Mouse (Mus musculus) CH12.LX (cell line): ENCODE measurements around the gene Dkk3. TPM values are rescaled to one million over a fixed set of nuclear protein-coding genes. Genes with fewer than 3 reads are reported as not detected.
A peak's percentile ranks its signal among the peaks of the same experiment; 100 is the strongest.

Experiments used
- DNase-seq: peaks from one replicate; pipeline ENCODE4 v3.0.0-alpha.2; 2013; ENCODE audit errors: extremely low read depth
- H3K27ac ChIP-seq: 2 replicates; pipeline ENCODE4 v1.5.1; 2012; ENCODE audit warnings: low read depth, mild to moderate bottlenecking, control low read depth, moderate library complexity; ENCODE audit not compliant: insufficient read depth
- H3K27me3 ChIP-seq: replicated peaks from 2 replicates; pipeline ENCODE3; 2012; ENCODE audit warnings: inconsistent platforms
- H3K36me3 ChIP-seq, 2 experiments: replicated peaks in 1 of 2; 2 replicates each; pipeline versions ENCODE3 to v1.6.1; 2012; ENCODE audit warnings: inconsistent platforms in 1 of 2, low read length in 1 of 2, mild to moderate bottlenecking in 1 of 2, mixed read lengths in 1 of 2, moderate library complexity in 1 of 2; ENCODE audit not compliant: control insufficient read depth in 1 of 2, insufficient read depth in 1 of 2
- H3K4me1 ChIP-seq, 2 experiments: 2 replicates each; pipeline ENCODE4 v1.6.1; 2012; ENCODE audit warnings: inconsistent platforms in 1 of 2, moderate library complexity in 1 of 2; ENCODE audit not compliant: insufficient read depth in 2 of 2, control insufficient read depth in 1 of 2
- H3K4me2 ChIP-seq: 2 replicates; pipeline ENCODE4 v1.6.1; 2012; ENCODE audit warnings: low read depth, mild to moderate bottlenecking, control low read depth; ENCODE audit not compliant: poor library complexity, insufficient read depth, severe bottlenecking
- H3K4me3 ChIP-seq, 3 experiments: fragments of 150-350 bp in 1 of 3; sonication (generic) in 1 of 3; replicated peaks in 1 of 3; 2 replicates each; pipeline versions ENCODE3 to v1.5.1; 2011 to 2012; ENCODE audit warnings: low read depth in 2 of 3, low read length in 2 of 3, mild to moderate bottlenecking in 2 of 3, moderate library complexity in 2 of 3, control low read depth in 1 of 3, improper control_type of control experiment in 1 of 3, inconsistent platforms in 1 of 3, mixed read lengths in 1 of 3; ENCODE audit not compliant: poor library complexity in 1 of 3
- H3K79me2 ChIP-seq: replicated peaks from 2 replicates; pipeline ENCODE4 v1.6.1; 2012; ENCODE audit warnings: mild to moderate bottlenecking, moderate library complexity; ENCODE audit not compliant: control insufficient read depth, poor library complexity, insufficient read depth, severe bottlenecking; ENCODE audit errors: extremely low read depth
- H3K9ac ChIP-seq: 2 replicates; pipeline ENCODE4 v1.6.1; 2012; ENCODE audit warnings: low read depth, mild to moderate bottlenecking, control low read depth, moderate library complexity; ENCODE audit not compliant: insufficient read depth
- H3K9me3 ChIP-seq: replicated peaks from 2 replicates; pipeline ENCODE3; 2012; ENCODE audit warnings: low read length, inconsistent platforms, mixed read lengths
- CTCF ChIP-seq, 2 experiments: IDR thresholded peaks in 1 of 2; conservative IDR thresholded peaks in 1 of 2; 2 replicates each; pipeline ENCODE4 v1.5.1; 2011 to 2012; ENCODE audit warnings: low read depth in 2 of 2, low read length in 2 of 2, improper control_type of control experiment in 1 of 2, inconsistent platforms in 1 of 2, mild to moderate bottlenecking in 1 of 2, moderate library complexity in 1 of 2
- E2F4 ChIP-seq: IDR thresholded peaks from 2 replicates; pipeline ENCODE4 v1.6.1; 2011; ENCODE audit warnings: low read depth, low read length, improper control_type of control experiment; ENCODE audit not compliant: insufficient replicate concordance
- ELF1 ChIP-seq: IDR thresholded peaks from 2 replicates; pipeline ENCODE4 v1.6.1; 2014; ENCODE audit warnings: low read depth, mild to moderate bottlenecking, inconsistent platforms, low read length, improper control_type of control experiment
- IRF4 ChIP-seq: IDR thresholded peaks from 2 replicates; pipeline ENCODE4 v1.6.1; 2014; ENCODE audit warnings: low read depth, mild to moderate bottlenecking, inconsistent platforms, low read length, improper control_type of control experiment
- JUN ChIP-seq: IDR thresholded peaks from 2 replicates; pipeline ENCODE4 v1.6.1; 2011; ENCODE audit warnings: low read depth, mild to moderate bottlenecking, low read length, improper control_type of control experiment, moderate library complexity; ENCODE audit not compliant: insufficient read depth
- MAX ChIP-seq: IDR thresholded peaks from 2 replicates; pipeline ENCODE4 v1.6.1; 2011; ENCODE audit warnings: low read length, improper control_type of control experiment
- MAZ ChIP-seq: IDR thresholded peaks from 2 replicates; pipeline ENCODE4 v1.6.1; 2012; ENCODE audit warnings: low read depth, mild to moderate bottlenecking, inconsistent platforms, low read length, improper control_type of control experiment, moderate library complexity
- MEF2A ChIP-seq: IDR thresholded peaks from 2 replicates; pipeline ENCODE4 v1.6.1; 2014; ENCODE audit warnings: low read depth, mild to moderate bottlenecking, inconsistent platforms, low read length, improper control_type of control experiment, borderline replicate concordance
- NELFE ChIP-seq: IDR thresholded peaks from 2 replicates; pipeline ENCODE4 v1.6.1; 2011; ENCODE audit warnings: low read depth, low read length, improper control_type of control experiment
- PAX5 ChIP-seq: IDR thresholded peaks from 2 replicates; pipeline ENCODE4 v1.6.1; 2012; ENCODE audit warnings: low read length, inconsistent platforms, mixed read lengths
- POLR2A ChIP-seq: IDR thresholded peaks from 2 replicates; pipeline ENCODE4 v1.6.1; 2011; ENCODE audit warnings: low read depth, mild to moderate bottlenecking, improper control_type of control experiment, low read length
- RAD21 ChIP-seq: IDR thresholded peaks from 2 replicates; pipeline ENCODE4 v1.6.1; 2011; ENCODE audit warnings: low read depth, mild to moderate bottlenecking, low read length, improper control_type of control experiment, moderate library complexity
- SIN3A ChIP-seq: IDR thresholded peaks from 2 replicates; pipeline ENCODE4 v1.6.1; 2012; ENCODE audit warnings: low read length, improper control_type of control experiment, inconsistent platforms
- SMC3 ChIP-seq: IDR thresholded peaks from 2 replicates; pipeline ENCODE4 v1.6.1; 2011; ENCODE audit warnings: low read depth, low read length, improper control_type of control experiment
- UBTF ChIP-seq: IDR thresholded peaks from 2 replicates; pipeline ENCODE4 v1.6.1; 2012; ENCODE audit warnings: low read depth, mild to moderate bottlenecking, inconsistent platforms, low read length, improper control_type of control experiment, moderate library complexity
- dilution Hi-C: fragments of 300-500 bp; cut with MboI; formaldehyde crosslinking; loops from 2 replicates; pipeline ENCODE4 v1.14.3; 2020; ENCODE audit warnings: low sequenced_read_pairs; ENCODE audit not compliant: extremely low pct_unique_long_range_greater_than_20kb, extremely low pct_ligation_motif_present
- in situ Hi-C: fragments of 300-500 bp; cut with MboI; formaldehyde crosslinking; loops from 3 replicates; pipeline ENCODE4 v1.14.3; 2019; ENCODE audit warnings: low sequenced_read_pairs, low pct_ligation_motif_present, low pct_unique_long_range_greater_than_20kb, mixed read lengths
- polyA plus RNA-seq: library from polyadenylated mRNA; unstranded; fragments of >175 nt; gene quantifications from 2 replicates; pipeline ENCODE4 v1.2.1, GENCODE M21; 2012; ENCODE audit warnings: low read depth; ENCODE audit not compliant: insufficient read length
- total RNA-seq, 2 experiments: library from RNA; depleted of rRNA; stranded (reverse); fragments of 300-350 nt in 1 of 2; fragments of >200 nt in 1 of 2; gene quantifications; 2 replicates each; pipeline ENCODE4 v1.2.3; 2012 to 2014

Dkk3 gene
- total and polyA plus RNA-seq, 3 experiments, result 0.38 to 0.55 (median 0.54) TPM

GRCm38 (mm10) chr7:112183258-112183841, 24.5 kb upstream of the Dkk3 start:
- H3K4me1 ChIP-seq, result peaks cover 0 to 6% of the 10 kb centered on the region in 2 experiments; a peak in 1 of 4 replicates
- TF ChIP-seq UBTF (no peak), SIN3A (no peak), PAX5 (no peak), ELF1 (no peak), NELFE (no peak), CTCF (conservative IDR thresholded peaks at IDR 0.05 in 1 of 2, IDR thresholded peaks at IDR 0.05 in 1 of 2; ENCODE audit: low read depth in 2 of 2, low read length in 2 of 2) (peak; percentile 97 to 98), RAD21 (peak; percentile 78), MAX (no peak), MAZ (no peak), SMC3 (peak; percentile 90), JUN (no peak)
- TF ChIP-seq, all 38 proteins: peak for 3
- Histone ChIP-seq H3K27ac (no peak overlapping the region), H3K4me2 (no peak overlapping the region), H3K27me3 (no peaks in the 10 kb centered on the region), H3K79me2 (no peaks in the 10 kb centered on the region), H3K4me3 (no peak overlapping the region), H3K9ac (no peak overlapping the region), H3K9me3 (peaks cover 3% of the 10 kb centered on the region), H3K36me3 (no peaks in the 10 kb centered on the region)
- dilution Hi-C loops, result no loop called here
- DNase-seq, result peak; percentile 80
- in situ Hi-C loops, result loop anchor here (5.0 to 10.0 kb wide), 2 partner anchors 99 to 189 kb away; no protein-coding TSS in a partner anchor

DNA sequence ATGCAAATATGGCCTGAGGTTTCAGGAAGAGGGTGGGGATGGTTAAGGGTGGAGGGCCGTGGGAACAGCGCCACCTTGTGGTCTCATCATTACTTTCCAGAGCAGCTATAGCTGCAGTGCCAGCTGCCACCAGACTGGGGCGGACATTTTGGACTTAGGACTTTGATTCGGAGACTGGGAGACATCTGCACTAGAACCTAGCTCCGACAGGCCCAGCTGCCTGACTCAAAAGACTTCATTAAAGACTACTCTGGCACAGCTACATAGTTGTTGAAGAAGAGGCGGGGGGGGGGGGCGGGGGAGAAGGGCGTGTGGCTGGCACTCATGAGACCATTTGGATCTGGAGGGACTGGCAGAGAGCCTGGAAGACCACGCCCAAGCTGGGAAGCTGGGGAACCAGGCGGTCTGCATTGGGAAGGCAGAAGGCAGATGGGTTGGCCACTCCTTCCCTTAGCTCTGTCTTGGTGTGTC, 21.4 kb upstream of the Dkk3 start:
- dilution Hi-C loops, result no loop called here
- no peak overlapping the region for H3K4me3 ChIP-seq

More for the DNA sequence above, 21.4 kb upstream of the Dkk3 start:
- Histone ChIP-seq H3K36me3 (no peaks in the 10 kb centered on the region), H3K27ac (no peak overlapping the region), H3K27me3 (no peaks in the 10 kb centered on the region), H3K4me1 (peaks cover 0 to 6% of the 10 kb centered on the region in 2 experiments; a peak in 1 of 4 replicates), H3K79me2 (no peaks in the 10 kb centered on the region), H3K4me2 (no peak overlapping the region), H3K9me3 (peaks cover 6% of the 10 kb centered on the region), H3K9ac (no peak overlapping the region)
- in situ Hi-C loops, result loop anchor here (5.0 to 10.0 kb wide), 2 partner anchors 95 to 192 kb away; no protein-coding TSS in a partner anchor
- DNase-seq, result peak; percentile 82
- TF ChIP-seq SMC3, result peak; percentile 96
- TF ChIP-seq CTCF (conservative IDR thresholded peaks at IDR 0.05 in 1 of 2, IDR thresholded peaks at IDR 0.05 in 1 of 2; ENCODE audit: low read depth in 2 of 2, low read length in 2 of 2), result peak; percentile 75 to 99
- TF ChIP-seq ELF1, result peak; percentile 66
- no peak for TF ChIP-seq IRF4
- TF ChIP-seq E2F4, result no peak
- peak; percentile 44; the same call in 1 of the 2 replicates for TF ChIP-seq NELFE
- TF ChIP-seq MEF2A, result 0 out of 2 replicates have a peak, but pooled peaks have one; percentile 3
- peak; percentile 83 for TF ChIP-seq RAD21
- TF ChIP-seq POLR2A, result no peak
